Mouse (Mus musculus) testis, adult 2 months (tissue): ENCODE data around the gene Nav2.

Source experiments
- CTCF ChIP-seq: fragments of 200-500 bp; IDR thresholded peaks from 2 replicates; pipeline ENCODE4 v1.5.1; 2012; ENCODE audit warnings: low read depth, mild to moderate bottlenecking, inconsistent platforms, low read length, moderate library complexity; ENCODE audit not compliant: control insufficient read depth, insufficient read depth, insufficient replicate concordance
- POLR2A ChIP-seq: fragments of 200-500 bp; IDR thresholded peaks from 2 replicates; pipeline ENCODE4 v1.6.1; 2012; ENCODE audit warnings: low read depth, mild to moderate bottlenecking, inconsistent platforms, low read length, moderate library complexity; ENCODE audit not compliant: control insufficient read depth

DNA sequence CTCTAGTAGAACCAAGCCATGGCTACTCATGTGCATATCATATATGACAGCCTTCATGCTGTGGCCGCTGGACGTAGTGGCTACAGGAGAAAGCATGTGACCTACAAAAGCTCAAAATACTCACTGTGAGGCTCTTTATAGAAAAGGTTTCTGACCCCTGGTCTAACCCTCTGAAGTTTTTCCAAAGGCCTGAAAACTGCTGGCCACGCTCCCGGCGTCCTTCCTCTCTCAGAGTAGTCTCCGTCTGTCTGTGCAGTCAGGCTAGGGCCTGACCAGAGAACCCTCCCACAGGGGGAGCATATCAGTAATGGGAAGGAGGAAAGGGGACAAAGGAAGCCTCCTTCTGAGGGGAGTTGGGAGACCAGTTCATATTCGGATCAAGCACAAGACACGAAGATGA is 302.2 kb downstream of the Nav2 start:
- TF ChIP-seq POLR2A (no peak), CTCF (no peak)
